Mouse (Mus musculus): ENCODE measurements around the gene Tmppe. TPM values are rescaled to one million over a fixed set of nuclear protein-coding genes. Genes with fewer than 3 reads are reported as not detected.
"Not testable (repeated sequence)": the region's sequence is repeated elsewhere in the genome, so short reads cannot be mapped to it uniquely, and the experiment has no call there.

Gene Tmppe
- polyA plus RNA-seq, 1 experiment from 2014 or later, result 10.5 TPM

GRCm38 (mm10) chr9:114385160-114385559 lies 15.7 kb upstream of the Tmppe start:
- peaks cover 57% of the 10 kb centered on the region for H3K36me3 ChIP-seq
- no peak for ATAC-seq (ENCODE audit: insufficient number of reproducible peaks, low FRiP score, low TSS enrichment, low read depth)
- no peak overlapping the region for H3K27ac ChIP-seq
- no peaks in the 10 kb centered on the region for H3K9me3 ChIP-seq
- H3K9ac ChIP-seq, result no peak overlapping the region
- no peaks in the 10 kb centered on the region for H3K27me3 ChIP-seq
- H3K4me2 ChIP-seq, result no peak overlapping the region
- no peak overlapping the region for H3K4me3 ChIP-seq
- WGBS, result 97% methylated on average over 10 of the region's 10 CpGs
- H3K4me1 ChIP-seq, result peaks cover 24% of the 10 kb centered on the region

GRCm38 (mm10) chr9:114387086-114387485 lies 13.8 kb upstream of the Tmppe start:
- no peaks in the 10 kb centered on the region for H3K9me3 ChIP-seq
- no peak overlapping the region for H3K27ac ChIP-seq
- H3K4me2 ChIP-seq, result no peak overlapping the region
- ATAC-seq (ENCODE audit: insufficient number of reproducible peaks, low FRiP score, low TSS enrichment, low read depth), result no peak
- no peaks in the 10 kb centered on the region for H3K27me3 ChIP-seq
- H3K4me1 ChIP-seq, result peaks cover 24% of the 10 kb centered on the region
- WGBS, result 59% methylated on average over 6 of the region's 6 CpGs
- H3K4me3 ChIP-seq, result no peak overlapping the region
- peaks cover 47% of the 10 kb centered on the region for H3K36me3 ChIP-seq
- H3K9ac ChIP-seq, result no peak overlapping the region

DNA sequence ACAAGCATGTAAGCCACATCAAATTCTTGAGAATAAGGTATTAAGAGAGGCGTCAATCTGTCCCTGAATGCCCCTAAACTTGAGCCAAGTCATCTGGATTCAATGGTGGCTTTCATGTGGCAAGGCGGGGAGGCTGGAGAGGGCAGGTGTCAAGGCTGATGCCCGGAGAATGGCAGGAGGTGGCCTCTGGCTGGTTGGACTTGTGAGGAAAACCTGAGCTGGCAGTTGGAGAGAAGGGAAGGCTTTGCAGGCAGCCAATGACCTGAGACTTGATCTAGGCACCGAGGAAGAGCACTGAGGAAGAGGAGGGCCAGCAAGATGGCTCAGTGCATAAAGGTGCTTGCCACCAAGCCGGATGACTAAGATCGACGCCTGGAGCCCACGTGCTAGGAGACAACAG lies 12.6 kb upstream of the Tmppe start:
- Histone ChIP-seq H3K4me3 (no peak overlapping the region), H3K27ac (no peak overlapping the region), H3K4me2 (no peak overlapping the region), H3K9me3 (no peaks in the 10 kb centered on the region), H3K9ac (no peak overlapping the region), H3K36me3 (peaks cover 35% of the 10 kb centered on the region), H3K27me3 (no peaks in the 10 kb centered on the region), H3K4me1 (peaks cover 24% of the 10 kb centered on the region)
- 81% methylated on average over 8 of the region's 8 CpGs for WGBS
- no peak for ATAC-seq (ENCODE audit: insufficient number of reproducible peaks, low FRiP score, low TSS enrichment, low read depth)

- peak overlapping the region; percentile 91; the same call in 1 of the 2 replicates for H3K4me3 ChIP-seq
- no peak for ATAC-seq (ENCODE audit: insufficient number of reproducible peaks, low FRiP score, low TSS enrichment, low read depth)
- WGBS, result 56% methylated on average over 3 of the region's 3 CpGs
- peak overlapping the region; percentile 76 for H3K4me2 ChIP-seq
- H3K9me3 ChIP-seq, result no peaks in the 10 kb centered on the region
- H3K9ac ChIP-seq, result no peak overlapping the region
- H3K4me1 ChIP-seq, result peaks cover 24% of the 10 kb centered on the region
- H3K27ac ChIP-seq, result peak overlapping the region; percentile 96
- no peaks in the 10 kb centered on the region for H3K27me3 ChIP-seq
- H3K36me3 ChIP-seq, result peaks cover 31% of the 10 kb centered on the region
These were observed 12.1 kb upstream of the Tmppe start for GRCm38 (mm10) chr9:114388701-114389370.

- Histone ChIP-seq H3K36me3 (peaks cover 25% of the 10 kb centered on the region), H3K4me3 (peak overlapping the region; percentile 91), H3K4me2 (peak overlapping the region; percentile 76), H3K4me1 (peaks cover 24% of the 10 kb centered on the region), H3K27ac (peak overlapping the region; percentile 96), H3K9me3 (no peaks in the 10 kb centered on the region), H3K27me3 (no peaks in the 10 kb centered on the region), H3K9ac (no peak overlapping the region)
- ATAC-seq (ENCODE audit: insufficient number of reproducible peaks, low FRiP score, low TSS enrichment, low read depth), result no peak
- 69% methylated on average over 8 of the region's 8 CpGs for WGBS
These were observed 11.5 kb upstream of the Tmppe start for GRCm38 (mm10) chr9:114389371-114389904.

DNA sequence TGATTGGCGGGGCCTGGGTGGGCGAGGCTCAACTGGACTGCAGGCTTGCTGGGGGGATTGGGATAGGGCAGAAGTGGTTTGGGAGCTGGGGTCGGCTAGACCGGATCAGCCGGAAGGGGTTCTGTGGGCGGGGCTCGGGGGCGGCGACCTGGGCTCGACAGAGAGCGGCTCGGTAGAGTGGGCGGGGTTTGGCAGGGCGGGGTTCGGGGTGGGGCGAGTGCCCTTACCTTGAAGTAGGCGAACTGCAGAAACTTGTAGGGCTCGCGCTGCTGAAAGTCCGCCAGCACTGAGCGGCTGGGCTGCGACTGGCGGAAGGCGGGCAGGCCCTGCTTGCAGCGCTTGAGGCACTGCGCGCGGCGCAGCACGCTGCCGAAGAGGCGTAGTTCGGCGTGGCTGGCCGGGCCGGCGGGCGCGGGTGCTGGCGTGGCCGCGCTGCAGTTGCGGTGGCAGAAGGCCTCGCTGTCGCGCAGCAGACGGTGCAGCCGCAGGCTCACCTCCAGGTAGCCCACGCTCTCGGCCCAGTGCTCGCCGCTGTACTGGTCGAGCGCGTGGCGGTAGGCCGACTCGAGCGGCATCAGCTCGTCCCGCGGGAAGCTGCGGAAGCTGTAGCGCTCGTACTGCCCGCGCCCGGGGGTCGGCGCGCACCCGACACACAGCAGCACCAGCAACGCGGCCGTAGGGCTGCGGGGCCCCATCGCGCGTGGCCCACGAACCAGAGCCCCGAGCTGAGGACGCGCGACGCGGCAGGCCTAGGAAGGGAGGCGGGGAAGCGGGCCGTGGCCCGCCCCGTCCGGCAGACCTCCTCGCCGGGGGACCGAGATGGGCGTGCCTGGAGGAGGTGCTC lies 10.8 kb upstream of the Tmppe start, which contains the start of gene Crtap:
TSS of gene Crtap (minus strand) at position 771 of the 844 bp plus-strand sequence.
- peak within 1 kb of the TSS; percentile 96 for H3K27ac ChIP-seq
- peak within 1 kb of the TSS; percentile 91 for H3K4me3 ChIP-seq
- H3K4me1 ChIP-seq, result peaks cover 24% of the 10 kb centered on the region
- H3K9me3 ChIP-seq, result no peaks in the 10 kb centered on the region
- H3K9ac ChIP-seq, result peak within 1 kb of the TSS; percentile 87
- ATAC-seq (ENCODE audit: insufficient number of reproducible peaks, low FRiP score, low TSS enrichment, low read depth), result peak; percentile 64
- WGBS, result under 1% methylated on average over 96 of the region's 96 CpGs
- peak within 1 kb of the TSS; percentile 76 for H3K4me2 ChIP-seq
- H3K27me3 ChIP-seq, result no peaks in the 10 kb centered on the region
- peaks cover 18% of the 10 kb centered on the region for H3K36me3 ChIP-seq

DNA sequence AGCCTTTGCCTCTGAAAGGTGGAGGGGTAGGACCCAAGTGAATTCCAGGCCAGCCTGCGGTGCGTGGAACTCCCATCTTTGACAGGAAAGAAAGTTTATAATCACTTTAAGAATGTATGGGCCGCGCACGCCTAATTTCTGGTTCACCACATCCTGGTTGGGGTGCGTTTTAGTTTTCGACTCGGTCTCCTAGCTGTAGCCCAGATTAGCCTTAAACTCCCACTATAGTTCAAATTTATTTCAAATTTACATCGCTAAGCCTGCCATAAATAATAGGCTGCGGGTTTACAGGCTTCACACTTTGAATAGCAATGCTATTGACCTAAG lies 10.2 kb upstream of the Tmppe start:
- Histone ChIP-seq H3K9me3 (no peaks in the 10 kb centered on the region), H3K4me1 (peaks cover 24% of the 10 kb centered on the region), H3K27ac (peak overlapping the region; percentile 96), H3K4me2 (peak overlapping the region; percentile 76), H3K4me3 (peak overlapping the region; percentile 91), H3K27me3 (no peaks in the 10 kb centered on the region), H3K36me3 (peaks cover 12% of the 10 kb centered on the region), H3K9ac (peak overlapping the region; percentile 87)
- WGBS, result 1% methylated on average over 10 of the region's 10 CpGs
- ATAC-seq (ENCODE audit: insufficient number of reproducible peaks, low FRiP score, low TSS enrichment, low read depth), result no peak

GRCm38 (mm10) chr9:114394136-114394535 lies 6.8 kb upstream of the Tmppe start:
- H3K9me3 ChIP-seq; H3K27me3 ChIP-seq; H3K4me3 ChIP-seq; H3K27ac ChIP-seq; H3K36me3 ChIP-seq; H3K4me2 ChIP-seq; ATAC-seq (ENCODE audit: insufficient number of reproducible peaks, low FRiP score, low TSS enrichment, low read depth); H3K9ac ChIP-seq; H3K4me1 ChIP-seq: not testable (repeated sequence)
- 61% methylated on average over 6 of the region's 6 CpGs for WGBS

DNA sequence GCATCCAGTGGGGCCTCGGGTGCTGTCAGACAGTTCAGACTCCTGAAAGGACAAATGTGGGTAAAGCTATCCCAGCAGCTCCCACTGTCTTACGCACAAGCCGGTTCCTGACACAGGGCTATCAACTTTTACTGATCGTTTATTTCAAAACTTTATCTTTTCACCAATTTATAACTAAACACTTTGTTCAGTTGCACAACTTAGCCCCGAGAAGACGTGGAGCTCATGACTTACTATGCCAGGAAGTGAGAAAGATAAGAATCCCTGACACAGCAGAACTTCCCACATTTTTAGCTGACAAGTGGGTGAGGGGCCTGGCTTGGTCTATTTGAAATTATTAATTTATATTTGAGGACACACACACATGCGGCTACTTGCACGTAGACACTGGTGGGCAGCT lies 6.2 kb upstream of the Tmppe start:
- H3K9ac ChIP-seq, result no peak overlapping the region
- H3K4me3 ChIP-seq, result no peak overlapping the region
- no peaks in the 10 kb centered on the region for H3K36me3 ChIP-seq
- 78% methylated on average over 8 of the region's 8 CpGs for WGBS
- peaks cover 2% of the 10 kb centered on the region; the same call in 1 of the 2 replicates for H3K4me1 ChIP-seq
- no peak overlapping the region for H3K4me2 ChIP-seq
- H3K9me3 ChIP-seq, result no peaks in the 10 kb centered on the region
- H3K27me3 ChIP-seq, result no peaks in the 10 kb centered on the region
- no peak overlapping the region for H3K27ac ChIP-seq
- no peak for ATAC-seq (ENCODE audit: insufficient number of reproducible peaks, low FRiP score, low TSS enrichment, low read depth)

GRCm38 (mm10) chr9:114395258-114395657 lies 5.6 kb upstream of the Tmppe start:
- Histone ChIP-seq H3K9ac (no peak overlapping the region), H3K4me2 (no peak overlapping the region), H3K9me3 (no peaks in the 10 kb centered on the region), H3K36me3 (no peaks in the 10 kb centered on the region), H3K4me3 (no peak overlapping the region), H3K27ac (no peak overlapping the region), H3K27me3 (no peaks in the 10 kb centered on the region), H3K4me1 (no peaks in the 10 kb centered on the region)
- 79% methylated on average over 4 of the region's 4 CpGs for WGBS
- no peak for ATAC-seq (ENCODE audit: insufficient number of reproducible peaks, low FRiP score, low TSS enrichment, low read depth)

DNA sequence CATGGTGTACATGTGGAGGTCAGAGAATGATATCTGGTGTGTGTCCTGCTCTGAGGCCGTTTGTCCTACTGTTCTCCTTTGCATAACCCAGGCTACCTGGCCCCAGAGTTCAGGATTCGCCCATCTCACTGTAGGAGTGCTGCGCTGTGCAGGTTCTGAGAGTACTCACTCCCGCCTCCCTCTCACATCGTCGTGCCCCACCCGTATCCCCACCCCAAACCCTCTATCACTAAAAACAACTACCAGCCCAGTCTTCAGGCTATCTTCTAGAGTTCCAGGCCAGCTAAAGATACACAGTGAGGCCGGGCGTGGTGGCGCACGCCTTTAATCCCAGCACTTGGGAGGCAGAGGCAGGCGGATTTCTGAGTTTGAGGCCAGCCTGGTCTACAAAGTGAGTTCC lies 1.2 kb upstream of the Tmppe start:
- Histone ChIP-seq H3K4me3 (no peak overlapping the region), H3K9me3 (no peaks in the 10 kb centered on the region), H3K4me1 (peaks cover 13% of the 10 kb centered on the region), H3K36me3 (peaks cover 7% of the 10 kb centered on the region), H3K9ac (no peak overlapping the region), H3K4me2 (no peak overlapping the region), H3K27me3 (no peaks in the 10 kb centered on the region), H3K27ac (no peak overlapping the region)
- ATAC-seq (ENCODE audit: insufficient number of reproducible peaks, low FRiP score, low TSS enrichment, low read depth), result no peak
- 88% methylated on average over 12 of the region's 12 CpGs for WGBS

- H3K4me3 ChIP-seq, result peak overlapping the region; percentile 91
- H3K4me2 ChIP-seq, result peak overlapping the region; percentile 80
- H3K36me3 ChIP-seq, result peaks cover 16% of the 10 kb centered on the region
- H3K9ac ChIP-seq, result peak overlapping the region; percentile 91; the same call in 1 of the 2 replicates
- H3K9me3 ChIP-seq, result no peaks in the 10 kb centered on the region
- WGBS, result 17% methylated on average over 5 of the region's 5 CpGs
- ATAC-seq (ENCODE audit: insufficient number of reproducible peaks, low FRiP score, low TSS enrichment, low read depth), result peak; percentile 57
- H3K4me1 ChIP-seq, result peaks cover 13% of the 10 kb centered on the region
- H3K27ac ChIP-seq, result peak overlapping the region; percentile 97
- no peaks in the 10 kb centered on the region for H3K27me3 ChIP-seq
These were observed 337 bp upstream of the Tmppe start for GRCm38 (mm10) chr9:114400588-114400948.
